Mouse (Mus musculus) B cell, adult 67 days (primary cell): ENCODE data around the gene Gstk1. TPM values are rescaled to one million over a fixed set of nuclear protein-coding genes. Genes with fewer than 3 reads are reported as not detected.

Source experiments
- total RNA-seq, 2 experiments: library from RNA; stranded (reverse); gene quantifications; 4 replicates each; pipeline ENCODE4 v1.2.4; 2023

The Gstk1 gene
- 1 to 10 TPM; 4.4 to 5.6 TPM for total RNA-seq

DNA sequence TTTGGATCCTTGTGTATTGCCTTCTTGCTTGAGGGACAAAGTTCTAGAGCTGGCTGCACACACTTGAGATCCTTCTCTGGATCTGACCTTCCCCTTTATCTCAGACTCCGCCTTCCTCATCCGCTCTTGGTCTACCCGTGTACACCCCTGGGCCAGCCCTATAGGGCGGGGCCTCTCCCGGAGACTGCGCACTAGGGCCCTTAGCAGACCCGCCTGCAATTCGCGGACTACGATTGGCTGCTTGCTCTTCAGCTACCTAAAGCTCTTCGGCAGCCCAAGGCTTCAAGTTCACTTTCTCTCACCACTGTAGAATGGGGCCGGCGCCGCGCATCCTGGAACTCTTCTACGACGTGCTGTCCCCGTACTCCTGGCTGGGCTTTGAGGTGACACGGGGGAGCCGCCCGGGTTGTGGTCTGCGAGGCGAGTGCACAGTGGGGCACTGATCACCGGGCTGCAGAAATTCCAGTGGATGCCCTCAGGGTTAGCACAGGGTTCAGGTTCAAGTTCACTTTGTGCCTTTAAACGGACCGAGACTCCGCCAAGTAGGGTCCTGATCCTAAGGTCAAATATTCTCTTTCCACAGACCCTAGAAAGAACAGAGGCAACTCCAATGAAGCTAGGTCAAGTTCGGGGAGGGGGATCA is at the start of gene Gstk1:
Gene Gstk1, plus strand, starts transcription at position 225 of the 643 bp plus-strand sequence.

DNA sequence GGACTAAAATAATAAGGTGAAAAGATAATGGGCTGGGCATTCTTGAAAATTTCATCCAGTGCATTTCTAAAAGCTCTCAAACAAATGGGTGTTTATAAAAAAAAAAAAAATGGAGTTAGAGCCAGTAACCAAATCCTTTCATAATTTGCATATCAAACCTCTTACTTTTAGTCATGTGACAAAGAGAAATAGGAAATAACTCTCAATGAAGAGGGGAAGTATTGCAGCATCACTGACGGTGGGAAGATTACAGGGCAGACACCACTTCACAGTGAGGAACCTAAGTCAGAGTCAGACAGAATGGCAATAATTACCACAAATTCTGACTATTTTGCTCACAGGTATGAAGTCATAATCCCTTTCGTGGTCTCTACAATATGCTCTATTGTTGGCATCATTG is 30.7 kb upstream of the Gstk1 start, which contains the start of gene Tas2r144:
Gene Tas2r144, plus strand, starts transcription at position 301 of the 400 bp plus-strand sequence.

DNA sequence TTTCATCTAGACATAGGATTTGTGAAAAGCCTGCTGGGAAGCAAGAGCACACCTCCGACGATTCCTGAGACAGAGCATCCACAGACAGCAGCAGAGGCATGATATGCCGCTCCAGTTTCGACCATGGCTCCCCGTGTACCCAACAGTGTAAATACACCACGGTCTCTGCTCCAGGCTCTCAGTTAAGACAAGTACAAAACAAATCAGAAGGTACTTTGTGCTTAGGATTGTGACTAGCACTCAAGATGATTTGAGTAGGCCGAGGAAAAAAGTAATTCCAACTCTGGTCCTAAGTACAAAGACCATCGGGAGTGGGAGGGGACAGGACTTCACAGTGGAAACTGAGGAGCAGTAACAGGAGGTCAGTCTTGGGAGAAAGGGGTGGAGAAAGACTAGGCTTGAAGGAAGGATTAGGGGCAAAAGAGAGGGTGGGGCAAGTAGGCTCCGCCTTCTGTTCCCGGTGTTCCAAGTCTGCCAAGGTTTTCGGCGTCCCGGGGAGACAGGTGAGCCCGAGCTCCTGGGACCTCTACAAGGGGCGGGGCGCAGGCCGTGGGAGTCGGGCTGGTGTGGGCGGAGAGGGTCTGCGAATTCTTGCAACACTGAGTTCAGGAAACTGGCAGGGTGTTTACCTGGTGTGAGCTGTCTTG is 15.9 kb downstream of the Gstk1 start, which contains the start of gene Tmem139:
Gene Tmem139, plus strand, starts transcription at position 447 of the 647 bp plus-strand sequence.

DNA sequence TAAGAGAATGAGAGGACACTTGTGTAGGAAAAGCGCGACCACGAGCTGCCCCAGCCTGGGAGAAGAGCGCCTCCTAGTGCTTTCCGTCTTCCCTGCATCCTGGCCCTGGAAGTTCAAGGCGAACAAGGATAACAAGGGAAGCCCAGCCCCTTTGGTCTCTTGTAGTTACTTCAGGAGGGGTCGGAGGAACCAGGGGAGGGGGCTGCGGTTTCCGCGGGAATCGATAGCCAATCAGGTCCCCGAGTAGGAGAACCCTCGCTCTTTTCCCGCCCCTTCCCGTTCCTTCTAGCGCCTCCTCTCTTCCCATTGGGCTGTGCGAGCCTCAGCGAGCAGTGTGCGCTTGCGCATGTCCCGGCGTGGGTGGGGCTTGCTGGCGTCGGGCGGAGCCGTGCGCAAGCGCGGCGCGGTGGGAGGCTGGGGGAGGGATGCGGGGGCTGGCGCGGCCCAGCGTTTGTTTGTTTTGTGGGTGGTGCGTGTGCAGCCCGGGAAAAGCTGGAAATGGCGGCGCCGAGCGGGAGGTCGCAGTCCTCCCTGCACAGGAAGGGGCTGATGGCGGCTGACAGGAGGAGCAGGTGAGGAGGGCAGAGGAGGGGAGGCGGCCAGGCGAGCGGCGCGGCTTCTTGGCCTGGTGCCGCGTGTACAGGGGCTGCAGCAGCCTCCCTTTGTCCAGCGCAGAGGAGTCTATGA is 19.0 kb downstream of the Gstk1 start, which contains the start of gene Casp2:
Gene Casp2, plus strand, starts transcription at position 360 of the 687 bp plus-strand sequence.

DNA sequence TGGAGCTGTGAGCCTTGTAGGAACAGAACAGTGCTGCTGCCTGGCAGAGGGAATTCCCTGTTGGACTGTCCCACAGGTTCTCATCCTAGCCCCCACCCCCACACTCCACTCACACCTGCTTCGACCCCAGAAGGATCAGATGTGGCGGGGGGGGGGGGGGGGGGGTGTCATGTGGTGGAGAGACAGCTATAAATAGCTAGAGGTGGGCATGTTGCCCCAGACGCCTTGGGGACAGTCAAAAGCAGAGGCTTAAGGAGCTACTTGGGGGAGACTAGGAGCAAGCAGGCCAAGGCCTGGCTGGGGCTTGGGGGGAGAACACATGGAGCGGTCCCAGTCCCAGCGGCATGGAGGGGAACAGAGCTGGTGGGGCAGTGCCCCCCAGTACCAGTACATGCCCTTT is 40.7 kb downstream of the Gstk1 start, which contains the start of gene Clcn1:
Gene Clcn1, plus strand, starts transcription at position 238 of the 400 bp plus-strand sequence.

Other genes starting within 250 kb of the Gstk1 start
- not detected for gene Sva, start 207.5 kb upstream of the Gstk1 start, total RNA-seq
- gene Tas2r139, start 105.0 kb upstream of the Gstk1 start, total RNA-seq, result not detected
- not detected for gene Tas2r144, start 30.6 kb upstream of the Gstk1 start, total RNA-seq
- gene Tmem139, start 16.0 kb downstream of the Gstk1 start, total RNA-seq, result not detected
- 100 to 1,000 TPM; 113 to 126 TPM for gene Casp2, start 19.1 kb downstream of the Gstk1 start, total RNA-seq
- gene Clcn1, start 40.8 kb downstream of the Gstk1 start, total RNA-seq, result 1 to 10 TPM; 1.5 to 2.1 TPM
- not detected for gene Fam131b, start 78.7 kb downstream of the Gstk1 start, total RNA-seq
- gene Zyx, start 103.7 kb downstream of the Gstk1 start, total RNA-seq, result 10 to 100 TPM; 67.0 to 88.6 TPM
- not detected for gene Epha1, start 127.3 kb downstream of the Gstk1 start, total RNA-seq
- gene Tas2r143, start 154.3 kb downstream of the Gstk1 start, total RNA-seq, result under 1 TPM in 1 of 2 experiments, not detected in 1; 0.64 TPM
- not detected for gene Tas2r135, start 159.5 kb downstream of the Gstk1 start, total RNA-seq
- not detected for gene Tas2r126, start 188.6 kb downstream of the Gstk1 start, total RNA-seq
- gene Olfr458, start 219.3 kb downstream of the Gstk1 start, total RNA-seq, result not detected
- not detected for gene Olfr457, start 230.4 kb downstream of the Gstk1 start, total RNA-seq
- gene Olfr456, start 241.3 kb downstream of the Gstk1 start, total RNA-seq, result not detected